Mouse (Mus musculus) leukemia stem cell, adult 10-12 weeks (primary cell): ENCODE data around the gene Olfr1360. TPM values are rescaled to one million over a fixed set of nuclear protein-coding genes. Genes with fewer than 3 reads are reported as not detected.

ENCODE experiments used
- polyA plus RNA-seq: library from polyadenylated mRNA; stranded (reverse); fragments of >175 nt; gene quantifications from 2 replicates; pipeline ENCODE4 v1.2.3, GENCODE M21; 2012; ENCODE audit warnings: low replicate concordance

Gene Olfr1360
- not detected in 2 replicates for polyA plus RNA-seq

GRCm38 (mm10) chr13:21677305-21677704 is at the start of gene Olfr1360:
Gene Olfr1360, minus strand, starts transcription at chr13:21677405.

GRCm38 (mm10) chr13:21721757-21722372 is 44.7 kb upstream of the Olfr1360 start, which contains the start of gene Hist1h2bm:
Gene Hist1h2bm, plus strand, starts transcription at chr13:21722044.

GRCm38 (mm10) chr13:21717397-21718357 is 40.5 kb upstream of the Olfr1360 start, which contains the start of gene Hist1h3h:
Gene Hist1h3h, plus strand, starts transcription at chr13:21717659.

GRCm38 (mm10) chr13:21715864-21716539 is 38.8 kb upstream of the Olfr1360 start, which contains the start of the genes Hist1h2bl and Hist1h2ai:
Gene Hist1h2bl, minus strand, starts transcription at chr13:21716143.
Gene Hist1h2ai, plus strand, starts transcription at chr13:21716422.

GRCm38 (mm10) chr13:21697811-21698210 is 20.6 kb upstream of the Olfr1360 start, which contains the start of gene Olfr1359:
Gene Olfr1359, plus strand, starts transcription at chr13:21698111.

GRCm38 (mm10) chr13:21663286-21663685 is 13.9 kb downstream of the Olfr1360 start, which contains the start of gene Olfr1361:
Gene Olfr1361, minus strand, starts transcription at chr13:21663386.

GRCm38 (mm10) chr13:21642418-21642817 is 34.8 kb downstream of the Olfr1360 start, which contains the start of gene Olfr11:
Gene Olfr11, minus strand, starts transcription at chr13:21642518.

Other genes with a start within 250 kb of the Olfr1360 start
- 0.08 and 0.80 TPM in 2 replicates for gene Pgbd1, start 236.3 kb downstream of the Olfr1360 start, polyA plus RNA-seq
- gene Zscan26, start 223.7 kb downstream of the Olfr1360 start, polyA plus RNA-seq, result 2.7 and 3.7 TPM in 2 replicates
- gene Nkapl, start 208.9 kb downstream of the Olfr1360 start, polyA plus RNA-seq, result 4.1 and 6.4 TPM in 2 replicates
- not detected in 2 replicates for gene Zkscan4, start 198.5 kb downstream of the Olfr1360 start, polyA plus RNA-seq
- gene Gm10065, start 198.0 kb downstream of the Olfr1360 start, polyA plus RNA-seq, result not detected in 2 replicates
- gene AK157302, start 182.2 kb downstream of the Olfr1360 start, polyA plus RNA-seq, result not detected in 2 replicates
- 8.3 and 12.1 TPM in 2 replicates for gene Gm11273, start 176.0 kb downstream of the Olfr1360 start, polyA plus RNA-seq
- gene Zkscan8, start 146.3 kb downstream of the Olfr1360 start, polyA plus RNA-seq, result 0.74 and 1.9 TPM in 2 replicates
- gene Olfr1366, start 134.6 kb downstream of the Olfr1360 start, polyA plus RNA-seq, result not detected in 2 replicates
- gene Olfr1535, start 117.5 kb downstream of the Olfr1360 start, polyA plus RNA-seq, result not detected in 2 replicates
- not detected in 2 replicates for gene Olfr1364, start 95.6 kb downstream of the Olfr1360 start, polyA plus RNA-seq
- not detected in 2 replicates for gene Olfr1362, start 63.4 kb downstream of the Olfr1360 start, polyA plus RNA-seq
- gene Olfr11, start 34.9 kb downstream of the Olfr1360 start, polyA plus RNA-seq, result not detected in 2 replicates
- not detected in 2 replicates for gene Olfr1361, start 14.0 kb downstream of the Olfr1360 start, polyA plus RNA-seq
- gene Olfr1359, start 20.7 kb upstream of the Olfr1360 start, polyA plus RNA-seq, result not detected in 2 replicates
- gene Hist1h2bl, start 38.7 kb upstream of the Olfr1360 start, polyA plus RNA-seq, result 5.9 and 13.2 TPM in 2 replicates
- 24.1 and 37.8 TPM in 2 replicates for gene Hist1h2ai, start 39.0 kb upstream of the Olfr1360 start, polyA plus RNA-seq
- 93.1 and 144 TPM in 2 replicates for gene Hist1h3h, start 40.3 kb upstream of the Olfr1360 start, polyA plus RNA-seq
- 3.5 and 3.9 TPM in 2 replicates for gene Hist1h2bm, start 44.6 kb upstream of the Olfr1360 start, polyA plus RNA-seq
- gene Hist1h4j, start 57.7 kb upstream of the Olfr1360 start, polyA plus RNA-seq, result 6.0 and 8.5 TPM in 2 replicates
- 44.9 and 90.4 TPM in 2 replicates for gene Hist1h4k, start 73.1 kb upstream of the Olfr1360 start, polyA plus RNA-seq
- 161 and 169 TPM in 2 replicates for gene Hist1h2ak, start 76.4 kb upstream of the Olfr1360 start, polyA plus RNA-seq
- gene Hist1h2bn, start 76.7 kb upstream of the Olfr1360 start, polyA plus RNA-seq, result 5.3 and 11.0 TPM in 2 replicates
- 3.5 and 3.7 TPM in 2 replicates for gene Hist1h1b, start 103.2 kb upstream of the Olfr1360 start, polyA plus RNA-seq
- gene Hist1h3i, start 106.0 kb upstream of the Olfr1360 start, polyA plus RNA-seq, result 8.4 and 51.9 TPM in 2 replicates
- gene Hist1h2an, start 109.8 kb upstream of the Olfr1360 start, polyA plus RNA-seq, result 52.7 and 74.5 TPM in 2 replicates
- gene Hist1h2bp, start 110.1 kb upstream of the Olfr1360 start, polyA plus RNA-seq, result 3.2 and 6.2 TPM in 2 replicates
- 6.5 and 15.6 TPM in 2 replicates for gene Hist1h2bq, start 132.8 kb upstream of the Olfr1360 start, polyA plus RNA-seq
- 23,509 and 33,455 TPM in 2 replicates for gene Hist1h2ao, start 133.1 kb upstream of the Olfr1360 start, polyA plus RNA-seq
- 65.5 and 70.3 TPM in 2 replicates for gene Hist1h4m, start 134.3 kb upstream of the Olfr1360 start, polyA plus RNA-seq
- 2.9 and 3.1 TPM in 2 replicates for gene Hist1h4n, start 154.8 kb upstream of the Olfr1360 start, polyA plus RNA-seq
- gene Hist1h2ap, start 156.1 kb upstream of the Olfr1360 start, polyA plus RNA-seq, result 6,280 and 19,065 TPM in 2 replicates
- gene Hist1h2br, start 156.3 kb upstream of the Olfr1360 start, polyA plus RNA-seq, result 6.3 and 15.4 TPM in 2 replicates